Mouse (Mus musculus): ENCODE data around the gene Gm8369. TPM values are rescaled to one million over a fixed set of nuclear protein-coding genes. Genes with fewer than 3 reads are reported as not detected.

Gene Gm8369
- polyA plus RNA-seq (2017; shearing (Covaris generic)) = 313 TPM

DNA sequence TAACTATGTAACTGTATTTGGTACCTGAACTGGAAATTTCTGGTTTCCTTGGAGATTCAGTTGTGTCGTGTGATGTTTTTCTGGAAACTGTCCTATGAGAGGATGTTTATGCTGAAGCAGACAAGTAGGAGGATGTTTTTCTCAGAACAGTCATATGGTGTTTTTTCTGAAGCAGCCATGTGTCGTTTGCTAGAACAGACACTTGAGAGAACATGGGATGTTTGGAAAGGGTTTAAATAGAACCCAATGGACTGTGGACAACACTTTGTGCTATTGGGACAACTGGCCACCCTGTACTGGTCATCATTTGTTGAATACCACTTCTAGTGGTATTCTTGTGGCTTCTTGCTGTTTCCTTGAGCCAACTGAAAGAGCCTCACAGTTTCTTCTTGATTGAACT, at the start of gene Gm8369:
Gm8369 (plus strand) TSS at position 193 of the 400 bp plus-strand sequence.

DNA sequence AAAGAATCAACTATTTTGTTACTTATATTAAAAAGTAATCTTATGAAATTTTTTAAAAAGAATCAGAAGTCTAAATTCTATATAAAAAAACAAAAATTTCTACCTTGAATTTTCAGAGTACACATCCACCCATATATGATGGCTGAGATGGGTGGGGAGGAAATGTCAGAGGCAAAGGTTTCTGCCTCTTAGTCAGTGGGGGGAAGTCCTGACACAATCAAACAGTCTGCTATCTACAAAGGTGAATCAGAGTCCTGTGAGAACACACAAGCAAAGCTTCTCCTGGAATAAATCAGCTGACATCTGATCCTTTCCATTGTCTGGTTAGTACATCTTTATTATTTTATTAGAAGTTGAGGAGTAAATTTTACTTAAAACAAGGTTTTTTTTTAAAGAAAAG, 42.4 kb upstream of the Gm8369 start, which contains the start of gene Ms4a4b:
Ms4a4b (plus strand) TSS at position 216 of the 400 bp plus-strand sequence.

DNA sequence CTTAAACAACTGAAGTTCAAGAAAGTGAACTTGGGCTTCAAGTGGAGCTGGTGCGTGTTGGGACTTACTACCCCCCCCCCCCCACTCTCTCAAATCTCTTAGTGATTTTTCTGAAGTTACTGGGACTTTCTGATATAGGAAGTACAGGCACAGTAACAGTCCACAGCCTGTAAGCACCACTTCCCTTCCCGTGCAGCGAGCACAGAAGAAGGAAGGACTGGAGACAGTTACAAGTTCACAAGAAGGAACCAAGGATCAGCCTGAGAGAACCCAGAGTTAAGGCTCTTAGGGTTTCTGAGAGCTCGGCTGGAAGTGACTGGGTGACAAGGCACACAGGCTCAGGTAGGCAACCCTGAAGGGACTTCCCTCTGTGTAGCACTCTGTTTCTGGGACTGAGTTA, 16.5 kb upstream of the Gm8369 start, which contains the start of gene Ms4a6c:
Ms4a6c (plus strand) TSS at position 152 of the 400 bp plus-strand sequence.

DNA sequence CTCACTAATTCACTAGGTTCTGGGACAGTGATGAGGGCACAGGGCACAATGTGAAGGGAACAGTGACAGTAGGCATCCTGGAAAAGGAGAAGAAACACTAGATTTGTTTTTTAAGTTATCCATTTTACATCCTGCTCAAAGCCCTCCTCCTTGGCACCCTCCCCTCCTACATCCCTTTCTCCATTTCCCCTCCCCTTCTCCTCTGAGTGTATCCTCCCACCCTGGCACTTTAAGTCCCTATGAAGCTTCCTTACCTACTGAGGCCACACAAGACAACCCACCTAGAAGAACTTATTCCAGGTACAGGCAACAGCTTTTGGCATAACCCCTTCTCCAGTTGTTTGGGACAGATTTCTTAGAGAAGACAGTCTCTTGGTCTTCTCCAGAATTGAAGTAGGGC, 30.5 kb downstream of the Gm8369 start, which contains the start of gene Ms4a6b:
Ms4a6b (plus strand) TSS at position 267 of the 400 bp plus-strand sequence.

DNA sequence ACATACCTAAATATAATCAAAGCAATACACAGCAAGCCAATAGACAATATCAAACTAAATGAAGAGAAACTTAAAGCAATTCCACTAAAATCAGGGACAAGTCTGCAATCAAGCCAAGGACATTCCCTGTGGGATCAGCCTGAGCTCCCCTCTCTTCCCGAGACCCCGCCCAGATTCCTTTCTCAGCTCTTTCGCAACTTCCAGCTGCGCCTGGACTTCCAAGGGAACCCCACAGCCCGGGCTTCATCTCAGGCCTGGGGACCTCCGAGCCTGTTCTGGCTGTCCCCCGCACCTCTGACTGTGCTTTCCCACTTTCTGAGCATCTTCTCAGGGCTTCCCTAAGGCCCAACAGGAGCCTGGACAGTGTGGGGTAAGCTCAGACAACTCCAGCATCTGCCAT, 50.9 kb downstream of the Gm8369 start, which contains the start of gene Ms4a4d:
Ms4a4d (plus strand) TSS at position 209 of the 400 bp plus-strand sequence.

Other genes starting within 250 kb of the Gm8369 start
- 4.5 TPM for gene Ms4a1, start 219.7 kb upstream of the Gm8369 start, polyA plus RNA-seq (2017; shearing (Covaris generic))
- gene Ms4a5, start 202.1 kb upstream of the Gm8369 start, polyA plus RNA-seq (2017; shearing (Covaris generic)) = not detected
- 0.07 TPM for gene Ms4a14, start 171.5 kb upstream of the Gm8369 start, polyA plus RNA-seq (2017; shearing (Covaris generic))
- 0.67 TPM for gene Ms4a7, start 149.8 kb upstream of the Gm8369 start, polyA plus RNA-seq (2017; shearing (Covaris generic))
- 0.72 TPM for gene Ms4a4a, start 110.4 kb upstream of the Gm8369 start, polyA plus RNA-seq (2017; shearing (Covaris generic))
- 62.6 TPM for gene Ms4a4c, start 81.2 kb upstream of the Gm8369 start, polyA plus RNA-seq (2017; shearing (Covaris generic))
- 3,373 TPM for gene Ms4a4b, start 42.4 kb upstream of the Gm8369 start, polyA plus RNA-seq (2017; shearing (Covaris generic))
- 18.7 TPM for gene Ms4a6c, start 16.6 kb upstream of the Gm8369 start, polyA plus RNA-seq (2017; shearing (Covaris generic))
- 1,060 TPM for gene Ms4a6b, start 30.6 kb downstream of the Gm8369 start, polyA plus RNA-seq (2017; shearing (Covaris generic))
- gene Ms4a4d, start 50.9 kb downstream of the Gm8369 start, polyA plus RNA-seq (2017; shearing (Covaris generic)) = 4.3 TPM
- gene Ms4a6d, start 118.9 kb downstream of the Gm8369 start, polyA plus RNA-seq (2017; shearing (Covaris generic)) = 10.7 TPM
- not detected for gene Ms4a2, start 137.8 kb downstream of the Gm8369 start, polyA plus RNA-seq (2017; shearing (Covaris generic))
- gene Ms4a3, start 154.9 kb downstream of the Gm8369 start, polyA plus RNA-seq (2017; shearing (Covaris generic)) = not detected
- gene Oosp2, start 174.6 kb downstream of the Gm8369 start, polyA plus RNA-seq (2017; shearing (Covaris generic)) = not detected
- gene Oosp1, start 205.2 kb downstream of the Gm8369 start, polyA plus RNA-seq (2017; shearing (Covaris generic)) = not detected
- gene Oosp3, start 211.1 kb downstream of the Gm8369 start, polyA plus RNA-seq (2017; shearing (Covaris generic)) = not detected

Data from inflammation-experienced regulatory T-cells, adult 16 weeks (primary cell).